Mouse (Mus musculus): ENCODE measurements around the gene Nck2.

GRCm38 (mm10) chr1:43565260-43565659 lies 120.9 kb downstream of the Nck2 start:
- no peak for TF ChIP-seq POLR2A (IDR thresholded peaks at IDR 0.05; ENCODE audit: borderline replicate concordance, insufficient read depth, low read length)
- no peak for TF ChIP-seq CTCF (IDR thresholded peaks at IDR 0.05; ENCODE audit: borderline replicate concordance, insufficient read depth, low read depth, low read length)
